Mouse (Mus musculus) heart, adult 2 months (tissue): Measurements from ENCODE around the gene Atp1b4.

Source experiments
- CTCF ChIP-seq: fragments of 200-600 bp; IDR thresholded peaks from 2 replicates; pipeline ENCODE4 v1.8.1; 2022; ENCODE audit warnings: antibody characterized with exemption, mild to moderate bottlenecking, moderate library complexity
- EP300 ChIP-seq: fragments of 200-500 bp; IDR thresholded peaks from 2 replicates; pipeline ENCODE4 v1.6.1; 2011; ENCODE audit warnings: low read depth, low read length, control low read depth; ENCODE audit not compliant: insufficient read depth
- POLR2A ChIP-seq: fragments of 200-500 bp; IDR thresholded peaks from 2 replicates; pipeline ENCODE4 v1.6.1; 2011; ENCODE audit warnings: mild to moderate bottlenecking, low read depth, low read length, control low read depth; ENCODE audit not compliant: insufficient read depth

DNA sequence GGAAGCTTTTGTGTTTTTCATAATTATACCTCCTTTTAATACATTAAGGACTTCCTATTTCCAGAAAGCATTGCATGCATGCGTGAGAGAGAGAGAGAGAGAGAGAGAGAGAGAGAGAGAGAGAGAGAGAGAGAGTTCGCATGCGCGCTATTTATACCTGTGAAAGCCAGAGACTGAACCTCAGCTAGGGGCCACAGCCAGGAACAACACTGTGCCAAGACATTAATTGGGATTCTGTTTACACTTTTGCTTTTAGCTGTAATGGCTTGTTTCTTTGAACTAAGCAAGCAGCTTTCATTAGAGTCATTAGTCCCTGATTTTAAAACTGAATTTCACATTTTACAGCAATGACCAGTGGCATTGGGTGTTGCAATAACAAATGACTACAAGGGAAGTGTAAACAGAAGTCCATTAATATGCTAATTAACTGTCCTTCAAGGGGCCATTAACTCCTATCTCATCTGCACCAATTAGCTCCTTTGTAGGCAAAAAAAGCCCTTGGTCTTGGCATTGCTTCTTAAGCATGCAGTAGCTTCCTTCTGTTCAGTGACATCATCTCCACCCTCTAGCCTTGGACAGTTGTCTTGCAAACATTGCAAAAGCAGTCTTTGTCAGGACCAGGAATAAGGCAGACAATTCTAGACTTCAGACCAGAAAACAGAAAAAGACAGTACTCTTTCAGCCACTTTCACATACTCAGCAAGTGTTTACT, 14.9 kb downstream of the Atp1b4 start:
- TF ChIP-seq EP300 = no peak
- no peak for TF ChIP-seq CTCF
- no peak for TF ChIP-seq POLR2A
